Mouse (Mus musculus): ENCODE data around the gene Olfr203. TPM values are rescaled to one million over a fixed set of nuclear protein-coding genes. Genes with fewer than 3 reads are reported as not detected.
"Not testable (repeated sequence)": the region's sequence is repeated elsewhere in the genome, so short reads cannot be mapped to it uniquely, and the experiment has no call there.

Olfr203 gene
- not detected in 2 replicates for polyA plus RNA-seq (2015; fragmentation: Nextera tagmentation; extraction: Ambion mirVana)

- ATAC-seq (ENCODE audit: insufficient number of reproducible peaks, low FRiP score, low TSS enrichment, low read depth), result no peak
- no peak within 1 kb of the TSS for H3K9ac ChIP-seq
- no peak within 1 kb of the TSS for H3K27ac ChIP-seq (replicated peaks)
- no peak within 1 kb of the TSS for H3K4me2 ChIP-seq (replicated peaks)
- H3K4me1 ChIP-seq, result no peaks in the 10 kb centered on the region
- no peaks in the 10 kb centered on the region for H3K27me3 ChIP-seq
- H3K36me3 ChIP-seq, result no peaks in the 10 kb centered on the region
- WGBS, result 86% methylated on average over 2 of the region's 2 CpGs
- H3K4me3 ChIP-seq (replicated peaks), result no peak within 1 kb of the TSS
- no peaks in the 10 kb centered on the region for H3K9me3 ChIP-seq (replicated peaks)
Measured at GRCm38 (mm10) chr16:59298581-59298980, at the start of gene Olfr203. Olfr203 (plus strand) TSS chr16:59298881.

GRCm38 (mm10) chr16:59249684-59250083 is 49.0 kb upstream of the Olfr203 start:
- ATAC-seq (ENCODE audit: insufficient number of reproducible peaks, low FRiP score, low TSS enrichment, low read depth), result no peak
- WGBS, result 82% methylated on average over 17 of the region's 17 CpGs

GRCm38 (mm10) chr16:59269097-59269496 is 29.6 kb upstream of the Olfr203 start:
- not testable (repeated sequence) for H3K9me3 ChIP-seq (replicated peaks); H3K27me3 ChIP-seq; H3K4me1 ChIP-seq; H3K9ac ChIP-seq; ATAC-seq (ENCODE audit: insufficient number of reproducible peaks, low FRiP score, low TSS enrichment, low read depth); H3K27ac ChIP-seq (replicated peaks); H3K4me2 ChIP-seq (replicated peaks); H3K36me3 ChIP-seq; H3K4me3 ChIP-seq (replicated peaks)
- 76% methylated on average over 4 of the region's 4 CpGs for WGBS

More at GRCm38 (mm10) chr16:59249684-59250083, 49.0 kb upstream of the Olfr203 start:
- H3K4me1 ChIP-seq, result no peaks in the 10 kb centered on the region
- no peaks in the 10 kb centered on the region for H3K27me3 ChIP-seq
- H3K36me3 ChIP-seq, result no peaks in the 10 kb centered on the region
- no peak overlapping the region for H3K27ac ChIP-seq (replicated peaks)
- no peak overlapping the region for H3K4me2 ChIP-seq (replicated peaks)
- H3K9me3 ChIP-seq (replicated peaks), result no peaks in the 10 kb centered on the region
- H3K9ac ChIP-seq, result no peak overlapping the region
- H3K4me3 ChIP-seq (replicated peaks), result no peak overlapping the region

GRCm38 (mm10) chr16:59272532-59272931 is 26.1 kb upstream of the Olfr203 start, which contains the start of gene Olfr201:
Olfr201 (minus strand) TSS chr16:59272632.
- not testable (repeated sequence) for H3K4me1 ChIP-seq; ATAC-seq (ENCODE audit: insufficient number of reproducible peaks, low FRiP score, low TSS enrichment, low read depth); H3K4me3 ChIP-seq (replicated peaks); H3K27ac ChIP-seq (replicated peaks); H3K36me3 ChIP-seq; H3K4me2 ChIP-seq (replicated peaks); H3K9me3 ChIP-seq (replicated peaks); H3K9ac ChIP-seq; H3K27me3 ChIP-seq
- WGBS, result 84% methylated on average over 4 of the region's 4 CpGs

- 76% methylated on average over 3 of the region's 3 CpGs for WGBS
- H3K4me3 ChIP-seq (replicated peaks), result no peak overlapping the region
- no peak for ATAC-seq (ENCODE audit: insufficient number of reproducible peaks, low FRiP score, low TSS enrichment, low read depth)
- H3K9ac ChIP-seq, result no peak overlapping the region
- no peaks in the 10 kb centered on the region for H3K36me3 ChIP-seq
- H3K9me3 ChIP-seq (replicated peaks), result no peaks in the 10 kb centered on the region
- H3K27ac ChIP-seq (replicated peaks), result no peak overlapping the region
- H3K27me3 ChIP-seq, result no peaks in the 10 kb centered on the region
- no peaks in the 10 kb centered on the region for H3K4me1 ChIP-seq
- H3K4me2 ChIP-seq (replicated peaks), result no peak overlapping the region
Measured at GRCm38 (mm10) chr16:59280542-59280941, 18.1 kb upstream of the Olfr203 start.

GRCm38 (mm10) chr16:59283476-59283875 is 15.2 kb upstream of the Olfr203 start:
- no peak overlapping the region for H3K9ac ChIP-seq
- ATAC-seq (ENCODE audit: insufficient number of reproducible peaks, low FRiP score, low TSS enrichment, low read depth), result no peak
- no peak overlapping the region for H3K4me2 ChIP-seq (replicated peaks)
- H3K36me3 ChIP-seq, result no peaks in the 10 kb centered on the region
- no peak overlapping the region for H3K4me3 ChIP-seq (replicated peaks)
- H3K9me3 ChIP-seq (replicated peaks), result no peaks in the 10 kb centered on the region
- 72% methylated on average over 1 of the region's 1 CpGs for WGBS
- H3K27me3 ChIP-seq, result no peaks in the 10 kb centered on the region
- H3K4me1 ChIP-seq, result no peaks in the 10 kb centered on the region
- no peak overlapping the region for H3K27ac ChIP-seq (replicated peaks)

GRCm38 (mm10) chr16:59286693-59287092 is 12.0 kb upstream of the Olfr203 start, which contains the start of gene Olfr202:
Olfr202 (minus strand) TSS chr16:59286793.
- no peaks in the 10 kb centered on the region for H3K4me1 ChIP-seq
- no peaks in the 10 kb centered on the region for H3K9me3 ChIP-seq (replicated peaks)
- H3K27me3 ChIP-seq, result no peaks in the 10 kb centered on the region
- no peak within 1 kb of the TSS for H3K4me3 ChIP-seq (replicated peaks)
- H3K4me2 ChIP-seq (replicated peaks), result no peak within 1 kb of the TSS
- no peaks in the 10 kb centered on the region for H3K36me3 ChIP-seq
- WGBS, result 82% methylated on average over 1 of the region's 1 CpGs
- no peak within 1 kb of the TSS for H3K27ac ChIP-seq (replicated peaks)
- no peak within 1 kb of the TSS for H3K9ac ChIP-seq
- ATAC-seq (ENCODE audit: insufficient number of reproducible peaks, low FRiP score, low TSS enrichment, low read depth), result no peak

GRCm38 (mm10) chr16:59287576-59287975 is 11.1 kb upstream of the Olfr203 start:
- H3K9me3 ChIP-seq (replicated peaks); H3K27me3 ChIP-seq; H3K9ac ChIP-seq; H3K4me1 ChIP-seq; H3K36me3 ChIP-seq; ATAC-seq (ENCODE audit: insufficient number of reproducible peaks, low FRiP score, low TSS enrichment, low read depth); H3K4me3 ChIP-seq (replicated peaks); H3K4me2 ChIP-seq (replicated peaks); H3K27ac ChIP-seq (replicated peaks): not testable (repeated sequence)
- WGBS, result 80% methylated on average over 9 of the region's 9 CpGs

GRCm38 (mm10) chr16:59318148-59318547 is 19.5 kb downstream of the Olfr203 start, which contains the start of gene Olfr204:
Olfr204 (minus strand) TSS chr16:59318248.
- no peaks in the 10 kb centered on the region for H3K9me3 ChIP-seq (replicated peaks)
- H3K4me3 ChIP-seq (replicated peaks), result no peak within 1 kb of the TSS
- no peak within 1 kb of the TSS for H3K9ac ChIP-seq
- no peaks in the 10 kb centered on the region for H3K4me1 ChIP-seq
- no peak within 1 kb of the TSS for H3K27ac ChIP-seq (replicated peaks)
- no peak within 1 kb of the TSS for H3K4me2 ChIP-seq (replicated peaks)
- no peaks in the 10 kb centered on the region for H3K27me3 ChIP-seq
- no peak for ATAC-seq (ENCODE audit: insufficient number of reproducible peaks, low FRiP score, low TSS enrichment, low read depth)
- no peaks in the 10 kb centered on the region for H3K36me3 ChIP-seq

- not testable (repeated sequence) for H3K36me3 ChIP-seq; H3K27me3 ChIP-seq; H3K27ac ChIP-seq (replicated peaks); ATAC-seq (ENCODE audit: insufficient number of reproducible peaks, low FRiP score, low TSS enrichment, low read depth); H3K4me1 ChIP-seq; H3K4me2 ChIP-seq (replicated peaks); H3K9me3 ChIP-seq (replicated peaks); H3K4me3 ChIP-seq (replicated peaks); H3K9ac ChIP-seq
- 53% methylated on average over 1 of the region's 1 CpGs for WGBS
Measured at GRCm38 (mm10) chr16:59323262-59323661, 24.6 kb downstream of the Olfr203 start.

GRCm38 (mm10) chr16:59331038-59331437 is 32.4 kb downstream of the Olfr203 start, which contains the start of gene Olfr205:
Olfr205 (minus strand) TSS chr16:59331138.
- H3K4me3 ChIP-seq (replicated peaks), result no peak within 1 kb of the TSS
- H3K9me3 ChIP-seq (replicated peaks), result no peaks in the 10 kb centered on the region
- no peak within 1 kb of the TSS for H3K9ac ChIP-seq
- H3K27ac ChIP-seq (replicated peaks), result no peak within 1 kb of the TSS
- no peak within 1 kb of the TSS for H3K4me2 ChIP-seq (replicated peaks)
- no peaks in the 10 kb centered on the region for H3K27me3 ChIP-seq
- H3K36me3 ChIP-seq, result no peaks in the 10 kb centered on the region
- no peak for ATAC-seq (ENCODE audit: insufficient number of reproducible peaks, low FRiP score, low TSS enrichment, low read depth)
- H3K4me1 ChIP-seq, result no peaks in the 10 kb centered on the region

- Histone ChIP-seq H3K36me3 (no peaks in the 10 kb centered on the region), H3K4me3 (replicated peaks) (no peak within 1 kb of the TSS), H3K27ac (replicated peaks) (no peak within 1 kb of the TSS), H3K9ac (no peak within 1 kb of the TSS), H3K4me2 (replicated peaks) (no peak within 1 kb of the TSS), H3K9me3 (replicated peaks) (no peaks in the 10 kb centered on the region), H3K27me3 (no peaks in the 10 kb centered on the region), H3K4me1 (no peaks in the 10 kb centered on the region)
- WGBS, result 78% methylated on average over 1 of the region's 1 CpGs
- no peak for ATAC-seq (ENCODE audit: insufficient number of reproducible peaks, low FRiP score, low TSS enrichment, low read depth)
Measured at GRCm38 (mm10) chr16:59349146-59349545, 50.5 kb downstream of the Olfr203 start, which contains the start of gene Olfr206. Olfr206 (minus strand) TSS chr16:59349246.
